Mouse (Mus musculus): Measurements from ENCODE around the gene Fyn. TPM values are rescaled to one million over a fixed set of nuclear protein-coding genes. Genes with fewer than 3 reads are reported as not detected.

Gene Fyn
- total and polyA plus RNA-seq, 2 experiments from 2014 or later: 95.2 to 120 TPM

GRCm38 (mm10) chr10:39456776-39457175 lies 88.1 kb downstream of the Fyn start:
- no peak for ATAC-seq
- no peak for TF ChIP-seq CTCF (IDR thresholded peaks at IDR 0.05; ENCODE audit: low read depth)
- Histone ChIP-seq H3K36me3 (ENCODE audit: insufficient read depth, low read length) (no peaks in the 10 kb centered on the region), H3K4me3 (ENCODE audit: low read length) (no peak overlapping the region), H3K9ac (replicated peaks; ENCODE audit: low read length) (no peak overlapping the region), H3K4me1 (ENCODE audit: insufficient read depth, low read length) (peaks cover 32% of the 10 kb centered on the region), H3K9me3 (ENCODE audit: low read length) (no peaks in the 10 kb centered on the region), H3K4me2 (ENCODE audit: low read depth, low read length) (no peak overlapping the region), H3K27ac (no peak overlapping the region), H3K27me3 (ENCODE audit: insufficient read depth, low read length) (no peaks in the 10 kb centered on the region)
- DNase-seq (ENCODE audit: low spot score): no peak
- 88% methylated on average over 6 of the region's 6 CpGs for WGBS

GRCm38 (mm10) chr10:39457281-39457680 lies 88.6 kb downstream of the Fyn start:
- no peak for TF ChIP-seq CTCF (IDR thresholded peaks at IDR 0.05; ENCODE audit: low read depth)
- no peak overlapping the region for H3K27ac ChIP-seq

GRCm38 (mm10) chr10:39458766-39459699 lies 90.4 kb downstream of the Fyn start:
- H3K9me3 ChIP-seq (ENCODE audit: low read length): no peaks in the 10 kb centered on the region
- peak; percentile 43 for DNase-seq (ENCODE audit: low spot score)
- ATAC-seq: peak; percentile 69

More at GRCm38 (mm10) chr10:39457281-39457680, 88.6 kb downstream of the Fyn start:
- Histone ChIP-seq H3K4me1 (ENCODE audit: insufficient read depth, low read length) (peaks cover 27% of the 10 kb centered on the region), H3K9me3 (ENCODE audit: low read length) (no peaks in the 10 kb centered on the region), H3K9ac (replicated peaks; ENCODE audit: low read length) (no peak overlapping the region), H3K36me3 (ENCODE audit: insufficient read depth, low read length) (no peaks in the 10 kb centered on the region), H3K4me3 (ENCODE audit: low read length) (no peak overlapping the region), H3K27me3 (ENCODE audit: insufficient read depth, low read length) (no peaks in the 10 kb centered on the region), H3K4me2 (ENCODE audit: low read depth, low read length) (no peak overlapping the region)
- DNase-seq (ENCODE audit: low spot score) (no peak), ATAC-seq (no peak)
- 78% methylated on average over 11 of the region's 11 CpGs for WGBS

GRCm38 (mm10) chr10:39460621-39461020 lies 92.0 kb downstream of the Fyn start:
- Histone ChIP-seq H3K36me3 (ENCODE audit: insufficient read depth, low read length) (no peaks in the 10 kb centered on the region), H3K9ac (replicated peaks; ENCODE audit: low read length) (no peak overlapping the region), H3K4me1 (ENCODE audit: insufficient read depth, low read length) (peaks cover 32% of the 10 kb centered on the region), H3K9me3 (ENCODE audit: low read length) (no peaks in the 10 kb centered on the region), H3K4me2 (ENCODE audit: low read depth, low read length) (no peak overlapping the region), H3K27me3 (ENCODE audit: insufficient read depth, low read length) (no peaks in the 10 kb centered on the region), H3K4me3 (ENCODE audit: low read length) (no peak overlapping the region), H3K27ac (no peak overlapping the region)
- WGBS: 41% methylated on average over 2 of the region's 2 CpGs
- DNase-seq (ENCODE audit: low spot score) (peak; percentile 56), ATAC-seq (no peak)
- TF ChIP-seq CTCF (IDR thresholded peaks at IDR 0.05; ENCODE audit: low read depth): no peak

More at GRCm38 (mm10) chr10:39458766-39459699, 90.4 kb downstream of the Fyn start:
- Histone ChIP-seq H3K9ac (replicated peaks; ENCODE audit: low read length) (no peak overlapping the region), H3K36me3 (ENCODE audit: insufficient read depth, low read length) (no peaks in the 10 kb centered on the region), H3K4me1 (ENCODE audit: insufficient read depth, low read length) (peaks cover 32% of the 10 kb centered on the region), H3K27me3 (ENCODE audit: insufficient read depth, low read length) (no peaks in the 10 kb centered on the region), H3K27ac (peak overlapping the region; percentile 60), H3K4me3 (ENCODE audit: low read length) (no peak overlapping the region), H3K4me2 (ENCODE audit: low read depth, low read length) (no peak overlapping the region)
- WGBS: 41% methylated on average over 13 of the region's 13 CpGs
- peak; percentile 22; the same call in 1 of the 2 replicates for TF ChIP-seq CTCF (IDR thresholded peaks at IDR 0.05; ENCODE audit: low read depth)

- no peaks in the 10 kb centered on the region for H3K27me3 ChIP-seq (ENCODE audit: insufficient read depth, low read length)
- no peaks in the 10 kb centered on the region for H3K9me3 ChIP-seq (ENCODE audit: low read length)
- H3K9ac ChIP-seq (replicated peaks; ENCODE audit: low read length): no peak overlapping the region
- ATAC-seq (no peak), DNase-seq (ENCODE audit: low spot score) (no peak)
- WGBS: 32% methylated on average over 5 of the region's 5 CpGs
- no peak overlapping the region for H3K4me3 ChIP-seq (ENCODE audit: low read length)
- TF ChIP-seq CTCF (IDR thresholded peaks at IDR 0.05; ENCODE audit: low read depth): peak; percentile 39
- no peaks in the 10 kb centered on the region for H3K36me3 ChIP-seq (ENCODE audit: insufficient read depth, low read length)
- no peak overlapping the region for H3K4me2 ChIP-seq (ENCODE audit: low read depth, low read length)
- H3K4me1 ChIP-seq (ENCODE audit: insufficient read depth, low read length): peaks cover 32% of the 10 kb centered on the region
- H3K27ac ChIP-seq: no peak overlapping the region; the same call in 1 of the 2 replicates
These were observed 93.3 kb downstream of the Fyn start for GRCm38 (mm10) chr10:39461909-39462308.

- Histone ChIP-seq H3K9me3 (ENCODE audit: low read length) (no peaks in the 10 kb centered on the region), H3K4me1 (ENCODE audit: insufficient read depth, low read length) (peaks cover 32% of the 10 kb centered on the region), H3K4me3 (ENCODE audit: low read length) (no peak overlapping the region), H3K4me2 (ENCODE audit: low read depth, low read length) (no peak overlapping the region), H3K36me3 (ENCODE audit: insufficient read depth, low read length) (no peaks in the 10 kb centered on the region), H3K27me3 (ENCODE audit: insufficient read depth, low read length) (no peaks in the 10 kb centered on the region), H3K9ac (replicated peaks; ENCODE audit: low read length) (no peak overlapping the region), H3K27ac (peak overlapping the region; percentile 61; the same call in 1 of the 2 replicates)
- peak; percentile 56 for TF ChIP-seq CTCF (IDR thresholded peaks at IDR 0.05; ENCODE audit: low read depth)
- 51% methylated on average over 8 of the region's 8 CpGs for WGBS
- DNase-seq (ENCODE audit: low spot score) (peak; percentile 30), ATAC-seq (no peak)
These were observed 94.1 kb downstream of the Fyn start for GRCm38 (mm10) chr10:39462711-39463110.

GRCm38 (mm10) chr10:39464383-39464782 lies 95.7 kb downstream of the Fyn start:
- Histone ChIP-seq H3K27me3 (ENCODE audit: insufficient read depth, low read length) (no peaks in the 10 kb centered on the region), H3K9me3 (ENCODE audit: low read length) (no peaks in the 10 kb centered on the region), H3K4me2 (ENCODE audit: low read depth, low read length) (no peak overlapping the region), H3K27ac (no peak overlapping the region), H3K36me3 (ENCODE audit: insufficient read depth, low read length) (no peaks in the 10 kb centered on the region), H3K4me1 (ENCODE audit: insufficient read depth, low read length) (peaks cover 21% of the 10 kb centered on the region), H3K9ac (replicated peaks; ENCODE audit: low read length) (no peak overlapping the region), H3K4me3 (ENCODE audit: low read length) (no peak overlapping the region)
- DNase-seq (ENCODE audit: low spot score) (no peak), ATAC-seq (no peak)
- WGBS: 91% methylated on average over 5 of the region's 5 CpGs
- no peak for TF ChIP-seq CTCF (IDR thresholded peaks at IDR 0.05; ENCODE audit: low read depth)
